ENCODE assay signal across 16 mouse cellular contexts in genomic region chr13:49374304-49374703, GRCm38 (mm10).
"Had no signal": no experiment of that assay in that cellular context is flagged by ENCODE, and none has a peak within 500 bp of the region (broad histone marks: within the 10 kb centered on the region; RNA-seq: fewer than 3 reads in every experiment).

No protein-coding gene starts in this region.

- H3K9ac ChIP-seq: limb, embryonic 12.5 days; liver, embryonic 15.5 days; midbrain, embryonic 13.5 days; neural tube, embryonic 13.5 days; stomach, embryonic 15.5 days had no signal

- H3K27ac ChIP-seq: limb, embryonic 12.5 days; liver, embryonic 15.5 days; macrophage; midbrain, embryonic 13.5 days; neural tube, embryonic 13.5 days; stomach, embryonic 15.5 days had no signal

- DNase-seq: layer of hippocampus, adult 9-11 months; liver; lung, adult 2 months; lung, postnatal 14 days; retina, postnatal 1 day; right cerebral cortex, postnatal 4 days; spleen, adult 18-20 months; thymus, adult 2 months; thymus, postnatal 25 days had no signal

- H3K4me1 ChIP-seq: midbrain, embryonic 13.5 days had no signal

- H3K4me2 ChIP-seq: limb, embryonic 12.5 days; liver, embryonic 15.5 days; midbrain, embryonic 13.5 days; neural tube, embryonic 13.5 days; stomach, embryonic 15.5 days had no signal

- H3K27me3 ChIP-seq: limb, embryonic 12.5 days; liver, embryonic 15.5 days; midbrain, embryonic 13.5 days; neural tube, embryonic 13.5 days; stomach, embryonic 15.5 days had no signal

- ATAC-seq: intestine, postnatal 0 days; midbrain, embryonic 13.5 days had no signal

- H3K4me3 ChIP-seq: limb, embryonic 12.5 days; liver, embryonic 15.5 days; midbrain, embryonic 13.5 days; neural tube, embryonic 13.5 days; stomach, embryonic 15.5 days had no signal

- H3K9me3 ChIP-seq: limb, embryonic 12.5 days; liver, embryonic 15.5 days; midbrain, embryonic 13.5 days; neural tube, embryonic 13.5 days; stomach, embryonic 15.5 days had no signal
